Mouse (Mus musculus) embryonic facial prominence, embryonic 10.5 days (tissue): ENCODE results near the gene Leap2. TPM values are rescaled to one million over a fixed set of nuclear protein-coding genes. Genes with fewer than 3 reads are reported as not detected.

Experiments used
- DNase-seq: peaks from one replicate; pipeline ENCODE4 v3.0.0-alpha.2; 2017; ENCODE audit warnings: low spot score
- H3K27ac ChIP-seq: fragments of 300-500 bp; sonication (generic); replicated peaks from 2 replicates; pipeline ENCODE4 v1.5.1; 2016; ENCODE audit warnings: mild to moderate bottlenecking
- H3K27me3 ChIP-seq: fragments of 300-500 bp; sonication (generic); replicated peaks from 2 replicates; pipeline ENCODE4 v1.6.1; 2016; ENCODE audit warnings: low read depth, mild to moderate bottlenecking; ENCODE audit not compliant: poor library complexity, severe bottlenecking
- H3K36me3 ChIP-seq: fragments of 300-500 bp; sonication (generic); replicated peaks from 2 replicates; pipeline ENCODE4 v1.6.1; 2016; ENCODE audit warnings: mild to moderate bottlenecking, moderate library complexity
- H3K4me1 ChIP-seq: fragments of 300-500 bp; sonication (generic); 2 replicates; pipeline ENCODE4 v1.6.1; 2016
- H3K4me3 ChIP-seq: fragments of 300-500 bp; sonication (generic); 2 replicates; pipeline ENCODE4 v1.5.1; 2016; ENCODE audit warnings: mild to moderate bottlenecking, moderate library complexity
- H3K9me3 ChIP-seq: fragments of 300-500 bp; sonication (generic); 2 replicates; pipeline ENCODE4 v1.6.1; 2016; ENCODE audit warnings: mild to moderate bottlenecking
- WGBS: fragments of 180-500 bp; shearing (Covaris S2); methylation state at CpG from one replicate; pipeline ENCODE4 v1.1.7; 2016; 5-methylcytosine and 5-hydroxymethylcytosine counted together
- microRNA-seq: library from miRNA; unstranded; fragments of <30 nt; microRNA quantifications from one replicate; pipeline ENCODE4, GENCODE M21; 2017
- polyA plus RNA-seq: library from polyadenylated mRNA; unstranded; fragments of >200 nt; fragmentation: Nextera tagmentation; extraction: Ambion mirVana; gene quantifications from 2 replicates; pipeline ENCODE4 v1.2.1, GENCODE M21; 2016

The Leap2 gene
- polyA plus RNA-seq, 1 experiment from 2014 or later: not detected

DNA sequence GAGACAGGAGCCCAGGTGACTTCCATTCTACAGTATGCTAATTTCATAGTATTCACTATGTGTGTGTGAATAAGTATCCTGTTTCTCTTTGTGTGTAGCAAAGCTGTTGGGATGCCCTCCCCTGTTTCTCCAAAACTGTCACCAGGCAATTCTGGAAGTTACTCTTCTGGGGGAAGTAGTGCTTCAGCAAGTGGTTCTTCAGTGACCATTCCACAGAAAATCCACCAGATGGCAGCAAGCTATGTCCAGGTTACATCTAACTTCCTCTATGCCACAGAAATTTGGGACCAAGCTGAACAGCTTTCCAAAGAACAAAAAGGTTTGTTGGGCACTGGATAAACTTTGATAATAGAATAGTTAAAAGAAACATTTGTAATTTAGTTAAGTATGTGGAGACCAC lies 11.2 kb downstream of the Leap2 start:
- no peaks in the 10 kb centered on the region for H3K4me1 ChIP-seq
- no peak overlapping the region for H3K27ac ChIP-seq
- no peak overlapping the region for H3K4me3 ChIP-seq
- no peaks in the 10 kb centered on the region for H3K9me3 ChIP-seq
- DNase-seq: no peak
- peaks cover 99% of the 10 kb centered on the region for H3K36me3 ChIP-seq
- H3K27me3 ChIP-seq: no peaks in the 10 kb centered on the region

DNA sequence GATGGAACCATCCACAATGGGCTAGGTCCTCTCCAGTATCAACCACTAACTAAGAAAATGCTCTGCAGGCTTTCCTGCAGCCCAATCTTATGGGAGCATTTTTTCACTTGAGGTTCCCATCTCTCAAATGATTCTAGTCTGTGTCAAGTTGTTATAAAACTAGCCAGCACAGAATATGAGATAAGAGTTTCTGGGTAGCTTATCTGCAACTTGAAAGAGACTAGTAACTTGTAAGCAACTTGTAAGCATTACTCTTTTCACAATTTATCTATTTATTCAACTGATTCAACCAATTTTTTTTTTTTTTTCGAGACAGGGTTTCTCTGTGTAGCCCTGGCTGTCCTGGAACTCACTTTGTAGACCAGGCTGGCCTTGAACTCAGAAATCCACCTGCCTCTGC lies 19.3 kb downstream of the Leap2 start:
- WGBS: 88% methylated on average over 1 of the region's 1 CpGs
- Histone ChIP-seq H3K27me3 (no peaks in the 10 kb centered on the region), H3K27ac (no peak overlapping the region), H3K36me3 (peaks cover 98% of the 10 kb centered on the region), H3K9me3 (no peaks in the 10 kb centered on the region), H3K4me3 (no peak overlapping the region), H3K4me1 (no peaks in the 10 kb centered on the region)
- DNase-seq: no peak

DNA sequence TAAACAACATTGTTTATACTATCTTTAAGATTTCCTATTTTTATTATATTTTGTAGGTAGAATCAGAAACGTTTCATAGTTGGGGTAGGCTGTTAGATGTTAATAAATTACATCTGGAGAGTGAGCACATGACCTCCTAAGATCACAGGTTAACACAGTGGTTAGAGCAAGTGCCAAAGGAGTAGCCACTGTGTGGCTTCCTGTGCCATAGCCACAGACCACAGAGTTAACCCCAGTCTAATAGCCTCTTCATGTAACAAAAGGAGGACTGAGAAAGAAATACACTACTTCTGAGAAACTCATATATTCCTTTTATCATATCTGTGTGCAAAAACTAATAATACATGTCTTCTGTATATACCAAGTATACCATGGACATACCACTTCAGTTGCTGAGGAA lies 29.1 kb downstream of the Leap2 start:
- peaks cover 91% of the 10 kb centered on the region for H3K36me3 ChIP-seq

DNA sequence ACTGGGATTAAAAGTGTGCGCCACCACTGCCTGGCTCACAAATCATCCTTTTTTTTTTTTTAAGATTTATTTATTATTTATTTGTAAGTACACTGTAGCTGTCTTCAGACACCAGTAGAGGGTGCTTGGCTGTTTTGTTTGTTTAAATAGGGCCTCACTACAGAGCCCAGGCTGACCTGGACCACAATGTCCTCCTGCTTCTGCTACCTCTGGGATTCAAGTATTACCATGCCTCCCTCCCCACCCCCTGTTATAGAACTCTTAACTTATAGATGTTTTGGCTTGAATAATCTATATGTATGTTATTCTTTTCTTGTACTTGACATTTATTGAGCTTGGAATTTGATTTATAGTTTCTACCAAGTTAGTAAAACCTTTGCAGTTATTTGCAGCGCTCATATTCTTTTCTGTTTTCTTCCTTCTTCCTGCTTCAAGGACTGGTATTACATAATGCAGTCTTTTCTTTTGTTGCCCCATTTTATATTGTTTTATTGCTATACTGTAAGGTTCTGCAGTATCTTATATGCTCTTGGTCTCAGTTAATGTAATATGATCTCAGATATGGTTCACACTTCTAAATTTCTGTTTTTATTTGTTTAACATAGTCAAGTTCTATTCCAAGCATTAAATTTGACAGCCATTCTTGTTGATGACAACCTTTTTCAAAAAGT lies 39.1 kb downstream of the Leap2 start:
- DNase-seq: no peak
- no peak overlapping the region for H3K27ac ChIP-seq
- H3K9me3 ChIP-seq: no peaks in the 10 kb centered on the region
- no peaks in the 10 kb centered on the region for H3K4me1 ChIP-seq
- 97% methylated on average over 2 of the region's 2 CpGs for WGBS
- no peak overlapping the region for H3K4me3 ChIP-seq
- H3K36me3 ChIP-seq: peaks cover 87% of the 10 kb centered on the region
- no peaks in the 10 kb centered on the region for H3K27me3 ChIP-seq

More for the DNA sequence above, 29.1 kb downstream of the Leap2 start:
- no peak for DNase-seq
- no peaks in the 10 kb centered on the region for H3K4me1 ChIP-seq
- no peaks in the 10 kb centered on the region for H3K27me3 ChIP-seq
- 89% methylated on average over 1 of the region's 1 CpGs for WGBS
- no peaks in the 10 kb centered on the region for H3K9me3 ChIP-seq
- no peak overlapping the region for H3K4me3 ChIP-seq
- H3K27ac ChIP-seq: no peak overlapping the region

DNA sequence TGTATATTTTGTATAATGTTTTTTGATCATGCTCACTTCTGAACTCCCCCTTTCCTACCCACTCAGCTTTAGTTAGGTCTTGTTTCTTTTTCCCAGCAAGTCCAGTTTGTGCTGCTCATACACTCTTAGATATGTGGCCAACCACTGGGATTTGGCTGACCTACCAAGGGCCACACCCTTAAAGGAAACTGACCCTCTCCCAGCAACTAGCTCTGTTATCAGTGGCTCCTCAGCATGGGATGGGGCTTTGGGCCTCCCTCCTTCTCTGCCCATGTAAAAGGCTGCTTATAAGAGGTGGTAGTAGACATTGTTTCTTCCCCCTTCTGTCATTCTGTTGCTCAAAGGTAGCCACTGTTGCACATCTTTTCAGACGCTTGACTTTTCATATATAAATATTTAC lies 44.1 kb downstream of the Leap2 start:
- H3K27me3 ChIP-seq: no peaks in the 10 kb centered on the region
- no peaks in the 10 kb centered on the region for H3K9me3 ChIP-seq
- 91% methylated on average over 1 of the region's 1 CpGs for WGBS
- H3K4me1 ChIP-seq: no peaks in the 10 kb centered on the region
- no peak overlapping the region for H3K4me3 ChIP-seq
- no peak for DNase-seq
- H3K27ac ChIP-seq: no peak overlapping the region
- H3K36me3 ChIP-seq: peaks cover 87% of the 10 kb centered on the region

Small RNA genes lying within 50 kb of the gene (microRNA-seq; reads per million reads assigned to microRNA genes)
- gene Mir6920: not detected

Other genes starting within 250 kb of the Leap2 start
- gene Hspa4, start 122.7 kb downstream of the Leap2 start, polyA plus RNA-seq: 130 and 136 TPM in 2 replicates
- 29.2 and 30.4 TPM in 2 replicates for gene Zcchc10, start 98.5 kb downstream of the Leap2 start, polyA plus RNA-seq
- 37.5 and 42.7 TPM in 2 replicates for gene Aff4, start 72.3 kb downstream of the Leap2 start, polyA plus RNA-seq
- gene Uqcrq, start 7.7 kb upstream of the Leap2 start, polyA plus RNA-seq: 525 and 531 TPM in 2 replicates
- gene Gdf9, start 7.9 kb upstream of the Leap2 start, polyA plus RNA-seq: 0.82 and 1.4 TPM in 2 replicates
- gene Gm10447, start 33.9 kb upstream of the Leap2 start, polyA plus RNA-seq: 0.16 and 0.19 TPM in 2 replicates
- 2.3 and 2.4 TPM in 2 replicates for gene Shroom1, start 34.0 kb upstream of the Leap2 start, polyA plus RNA-seq
- gene Gm9837, start 47.3 kb upstream of the Leap2 start, polyA plus RNA-seq: not detected in 2 replicates
- 0.16 TPM in 1 of 2 replicates, not detected in the other for gene Gm9945, start 57.0 kb upstream of the Leap2 start, polyA plus RNA-seq
- gene Sowaha, start 57.1 kb upstream of the Leap2 start, polyA plus RNA-seq: 0.44 and 0.82 TPM in 2 replicates
- gene Sept8, start 96.1 kb upstream of the Leap2 start, polyA plus RNA-seq: 17.7 and 19.0 TPM in 2 replicates
- gene Kif3a, start 144.2 kb upstream of the Leap2 start, polyA plus RNA-seq: 68.0 and 77.6 TPM in 2 replicates
- 0.61 and 0.72 TPM in 2 replicates for gene Il4, start 195.5 kb upstream of the Leap2 start, polyA plus RNA-seq
- not detected in 2 replicates for gene Il13, start 211.5 kb upstream of the Leap2 start, polyA plus RNA-seq